Mouse (Mus musculus) ES-E14 (cell line): ENCODE measurements around the gene Dtd2. TPM values are rescaled to one million over a fixed set of nuclear protein-coding genes. Genes with fewer than 3 reads are reported as not detected.

ENCODE experiments used
- DNase-seq: peaks from one replicate; pipeline ENCODE4 v3.0.0-alpha.2; 2013; ENCODE audit warnings: low read depth, low spot score
- H3K27ac ChIP-seq: 2 replicates; pipeline ENCODE4 v1.5.1; 2012; ENCODE audit warnings: low read depth, mild to moderate bottlenecking, low read length, moderate library complexity, mixed read lengths; ENCODE audit not compliant: poor library complexity, insufficient read depth, severe bottlenecking
- H3K36me3 ChIP-seq: 2 replicates; pipeline ENCODE4 v1.6.1; 2012; ENCODE audit warnings: mild to moderate bottlenecking, low read length, moderate library complexity, mixed read lengths; ENCODE audit not compliant: control insufficient read depth, poor library complexity, insufficient read depth, severe bottlenecking
- H3K4me1 ChIP-seq, 2 experiments: fragments of 150-350 bp in 1 of 2; sonication (generic) in 1 of 2; 2 replicates each; pipeline ENCODE4 v1.6.1; 2012; ENCODE audit warnings: low read length in 2 of 2, mild to moderate bottlenecking in 1 of 2, mixed read lengths in 1 of 2; ENCODE audit not compliant: control insufficient read depth in 2 of 2, insufficient read depth in 2 of 2, poor library complexity in 1 of 2
- H3K4me3 ChIP-seq, 2 experiments: fragments of 150-350 bp in 1 of 2; sonication (generic) in 1 of 2; 2 replicates each; pipeline ENCODE4 v1.5.1; 2012; ENCODE audit warnings: low read length in 2 of 2, low read depth in 1 of 2, mild to moderate bottlenecking in 1 of 2, mixed read lengths in 1 of 2; ENCODE audit not compliant: insufficient read depth in 1 of 2, poor library complexity in 1 of 2, severe bottlenecking in 1 of 2
- H3K9ac ChIP-seq: 2 replicates; pipeline ENCODE4 v1.6.1; 2012; ENCODE audit warnings: low read depth, mild to moderate bottlenecking, low read length, mixed read lengths; ENCODE audit not compliant: poor library complexity, insufficient read depth, severe bottlenecking
- H3K9me3 ChIP-seq: fragments of 150-350 bp; sonication (generic); 2 replicates; pipeline ENCODE4 v1.6.1; 2012; ENCODE audit warnings: low read depth, mild to moderate bottlenecking, low read length; ENCODE audit not compliant: control insufficient read depth, insufficient read depth
- CHD2 ChIP-seq: IDR thresholded peaks from 2 replicates; pipeline ENCODE4 v1.6.1; 2014; ENCODE audit warnings: mild to moderate bottlenecking, low read depth, low read length, inconsistent platforms
- HCFC1 ChIP-seq: IDR thresholded peaks from 2 replicates; pipeline ENCODE4 v1.6.1; 2012; ENCODE audit warnings: low read length, inconsistent platforms, borderline replicate concordance; ENCODE audit not compliant: insufficient read depth
- MAFK ChIP-seq: IDR thresholded peaks from 2 replicates; pipeline ENCODE4 v1.6.1; 2014; ENCODE audit warnings: mild to moderate bottlenecking, low read depth, low read length, inconsistent platforms; ENCODE audit not compliant: insufficient read depth
- ZC3H11A ChIP-seq: IDR thresholded peaks from 2 replicates; pipeline ENCODE4 v1.6.1; 2012; ENCODE audit warnings: low read depth, mild to moderate bottlenecking, inconsistent platforms, low read length, borderline replicate concordance
- ZNF384 ChIP-seq: IDR thresholded peaks from 2 replicates; pipeline ENCODE4 v1.6.1; 2012; ENCODE audit warnings: low read depth, low read length, inconsistent platforms
- in situ Hi-C, 2 experiments: fragments of 600-800 bp; cut with MboI; formaldehyde crosslinking; loops; one replicate each; pipeline ENCODE4 v1.15.1; 2025; ENCODE audit warnings: low sequenced_read_pairs in 2 of 2, inconsistent platforms in 1 of 2; ENCODE audit not compliant: unreplicated experiment in 2 of 2
- total RNA-seq: library from RNA; depleted of rRNA; stranded (reverse); fragments of 300-350 nt; gene quantifications from 2 replicates; pipeline ENCODE4 v1.2.3, GENCODE M21; 2012

The Dtd2 gene
- total RNA-seq, 1 experiment, result 11.9 TPM

- TF ChIP-seq ZNF384, result no peak
- TF ChIP-seq HCFC1, result no peak
- TF ChIP-seq MAFK, result no peak
- no peak for TF ChIP-seq ZC3H11A
- TF ChIP-seq CHD2, result no peak
- in situ Hi-C loops, result no loop called here
- no peaks in the 10 kb centered on the region for H3K36me3 ChIP-seq
These were observed 22.7 kb downstream of the Dtd2 start for GRCm38 (mm10) chr12:51983625-51984024.

DNA sequence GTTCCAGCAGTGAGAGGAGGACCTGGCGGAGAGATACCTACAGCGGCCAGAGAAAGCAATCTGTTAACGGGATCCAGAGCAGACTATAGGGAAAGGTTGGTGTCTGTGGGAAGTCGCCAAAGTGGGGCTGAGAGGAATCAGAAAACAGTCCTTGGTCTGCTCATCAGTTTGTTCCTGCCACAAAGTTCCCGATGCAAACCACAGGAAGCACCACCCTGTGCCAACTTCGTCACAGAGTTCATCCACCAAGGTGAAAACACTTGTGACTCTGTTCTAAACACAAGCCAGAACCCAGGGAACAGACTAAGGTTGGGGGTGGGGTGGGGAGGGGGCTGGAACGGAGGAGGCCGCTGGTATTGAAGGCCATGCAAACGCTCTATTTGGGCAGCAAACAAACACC, 29.8 kb downstream of the Dtd2 start:
- TF ChIP-seq MAFK (no peak), ZNF384 (no peak), ZC3H11A (no peak), CHD2 (no peak), HCFC1 (no peak)
- no peak overlapping the region for H3K27ac ChIP-seq
- H3K36me3 ChIP-seq, result no peaks in the 10 kb centered on the region
- peak overlapping the region; percentile 54 for H3K9ac ChIP-seq
- peak overlapping the region; percentile 29 to 31; a peak in 3 of 4 replicates for H3K4me3 ChIP-seq
- H3K4me1 ChIP-seq, result 0 out of 4 replicates have a peak, but pooled peaks cover 0 to 1% of the 10 kb centered on the region in 2 experiments
- no peaks in the 10 kb centered on the region for H3K9me3 ChIP-seq
- no peak for DNase-seq
- in situ Hi-C loops, result no loop called here

More at GRCm38 (mm10) chr12:51983625-51984024, 22.7 kb downstream of the Dtd2 start:
- no peak overlapping the region for H3K4me3 ChIP-seq
- H3K9me3 ChIP-seq, result no peaks in the 10 kb centered on the region
- no peak overlapping the region for H3K9ac ChIP-seq
- peaks cover 0 to 1% of the 10 kb centered on the region in 2 experiments; a peak in 1 of 4 replicates for H3K4me1 ChIP-seq
- H3K27ac ChIP-seq, result no peak overlapping the region
- no peak for DNase-seq

DNA sequence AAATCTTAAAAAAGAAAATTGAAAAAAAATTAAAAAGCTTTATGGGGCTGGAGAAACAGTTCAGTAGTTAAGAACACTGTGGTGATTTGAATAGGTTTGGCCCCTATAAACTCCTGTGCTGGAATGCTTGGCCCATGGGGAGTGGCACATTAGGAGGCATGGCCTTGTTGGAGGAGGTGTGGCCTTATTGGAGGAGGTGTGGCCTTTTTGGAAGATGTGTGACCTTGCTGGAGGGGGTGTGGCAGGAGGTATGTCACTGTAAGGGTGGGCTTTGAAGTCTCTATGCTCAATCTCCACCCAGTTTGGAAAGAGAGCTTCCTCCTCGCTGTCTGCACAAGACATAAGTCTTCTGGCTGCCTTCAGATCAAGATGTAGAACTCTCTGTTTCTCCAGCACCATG, 31.9 kb downstream of the Dtd2 start:
- Histone ChIP-seq H3K27ac (no peak overlapping the region), H3K9ac (no peak overlapping the region), H3K4me1 (no peaks in the 10 kb centered on the region), H3K36me3 (no peaks in the 10 kb centered on the region), H3K4me3 (no peak overlapping the region), H3K9me3 (no peaks in the 10 kb centered on the region)
- TF ChIP-seq MAFK, result no peak
- TF ChIP-seq ZNF384, result no peak
- no peak for TF ChIP-seq HCFC1
- no peak for TF ChIP-seq CHD2
- no peak for TF ChIP-seq ZC3H11A
- in situ Hi-C loops, result no loop called here
- peak; percentile 43 for DNase-seq

DNA sequence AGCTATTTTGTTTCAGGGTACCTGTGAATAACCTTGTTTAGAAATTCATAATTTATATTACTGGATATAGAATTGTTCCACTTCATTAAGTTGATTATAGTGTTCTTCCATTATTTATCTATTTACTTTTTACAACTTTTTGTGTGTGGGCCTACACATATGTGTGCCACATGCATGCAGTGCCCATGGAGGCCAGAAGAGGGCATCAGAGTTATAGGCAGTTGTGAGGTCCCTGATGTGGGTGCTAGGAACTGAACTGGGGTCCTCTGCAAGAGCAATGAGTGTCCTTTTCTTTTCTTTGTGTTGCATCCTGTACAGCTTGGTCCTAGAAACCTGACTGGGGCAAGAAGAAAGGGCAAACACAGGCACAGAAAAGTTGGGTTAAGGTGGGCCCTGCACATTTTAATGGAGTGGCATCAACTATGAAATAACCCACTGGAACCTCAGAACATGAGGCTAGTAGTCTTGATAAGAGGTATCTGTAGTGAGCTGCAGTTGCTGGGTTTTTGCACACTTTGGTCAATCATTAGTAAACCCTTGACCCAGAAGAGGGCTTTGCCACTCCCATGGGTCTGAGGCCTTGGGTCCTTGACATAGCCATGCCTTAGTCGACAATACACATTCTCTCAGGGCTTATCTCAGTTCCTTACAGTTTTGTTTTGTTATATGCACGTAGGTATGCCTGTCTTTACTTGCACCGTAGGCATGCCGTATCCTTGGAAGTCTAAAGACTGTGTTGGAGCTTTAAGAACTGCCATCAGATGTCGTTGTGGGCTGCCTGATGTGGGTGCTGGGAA, 33.8 kb downstream of the Dtd2 start:
- H3K27ac ChIP-seq, result no peak overlapping the region
- no peak for TF ChIP-seq MAFK
- TF ChIP-seq HCFC1, result no peak
- TF ChIP-seq CHD2, result no peak
- TF ChIP-seq ZC3H11A, result no peak
- TF ChIP-seq ZNF384, result no peak
- no peak overlapping the region for H3K9ac ChIP-seq
- no peak for DNase-seq
- no peaks in the 10 kb centered on the region for H3K4me1 ChIP-seq
- H3K9me3 ChIP-seq, result no peaks in the 10 kb centered on the region
- no peak overlapping the region for H3K4me3 ChIP-seq
- in situ Hi-C loops, result no loop called here
- H3K36me3 ChIP-seq, result no peaks in the 10 kb centered on the region
